Mouse (Mus musculus) forebrain, embryonic 14.5 days (tissue): ENCODE measurements at regions not wholly inside any gene's neighbourhood (a gene's known extent, or its start where the extent isn't known, plus 50 kb on each side); places are given as distances from the start of the nearest gene placed in this dataset.

Experiments
- ATAC-seq: fragments of 200-750 bp; cut with Nextera tagmentation; 2 replicates; pipeline ENCODE4 v1.8.0; 2017; ENCODE audit warnings: mild to moderate bottlenecking, moderate library complexity
- DNase-seq: peaks from one replicate; pipeline ENCODE4 v3.0.0-alpha.2; 2015; ENCODE audit warnings: low spot score
- H3K27ac ChIP-seq: fragments of 300-500 bp; sonication (generic); 2 replicates; pipeline ENCODE4 v1.5.1; 2014; ENCODE audit warnings: low read depth, mild to moderate bottlenecking, control low read depth, low read length, moderate library complexity
- H3K27me3 ChIP-seq: fragments of 300-500 bp; sonication (generic); replicated peaks from 2 replicates; pipeline ENCODE4 v1.6.1; 2014; ENCODE audit warnings: low read length, control low read depth, mixed read lengths; ENCODE audit not compliant: control insufficient read depth, insufficient read depth
- H3K36me3 ChIP-seq: fragments of 300-500 bp; sonication (generic); 2 replicates; pipeline ENCODE4 v1.6.1; 2014; ENCODE audit warnings: low read length, control low read depth; ENCODE audit not compliant: control insufficient read depth, insufficient read depth
- H3K4me1 ChIP-seq: fragments of 300-500 bp; sonication (generic); 2 replicates; pipeline ENCODE4 v1.6.1; 2014; ENCODE audit warnings: antibody characterized with exemption, low read length, control low read depth; ENCODE audit not compliant: control insufficient read depth, insufficient read depth
- H3K4me2 ChIP-seq: fragments of 300-500 bp; sonication (generic); 2 replicates; pipeline ENCODE4 v1.6.1; 2014; ENCODE audit warnings: mild to moderate bottlenecking, control low read depth, low read length
- H3K4me3 ChIP-seq: fragments of 300-500 bp; sonication (generic); 2 replicates; pipeline ENCODE4 v1.5.1; 2014; ENCODE audit warnings: low read depth, low read length, control low read depth
- H3K9ac ChIP-seq: fragments of 300-500 bp; sonication (generic); 2 replicates; pipeline ENCODE4 v1.6.1; 2014; ENCODE audit warnings: mild to moderate bottlenecking, low read length, control low read depth, moderate library complexity
- H3K9me3 ChIP-seq: fragments of 300-500 bp; sonication (generic); replicated peaks from 2 replicates; pipeline ENCODE4 v1.6.1; 2016; ENCODE audit warnings: low read length, control low read depth, mixed read lengths; ENCODE audit not compliant: control insufficient read depth
- WGBS: fragments of 180-500 bp; shearing (Covaris S2); extraction: QIAGEN DNeasy Blood & Tissue Kit; methylation state at CpG from one replicate; pipeline ENCODE4 v1.1.7; 2014; 5-methylcytosine and 5-hydroxymethylcytosine counted together

- H3K4me2 ChIP-seq = no peak overlapping the region
- H3K27ac ChIP-seq = no peak overlapping the region
- WGBS = 88% methylated on average over 1 of the region's 1 CpGs
- DNase-seq (no peak), ATAC-seq (no peak)
- H3K9me3 ChIP-seq = no peaks in the 10 kb centered on the region
- no peaks in the 10 kb centered on the region for H3K36me3 ChIP-seq
- H3K4me1 ChIP-seq = no peaks in the 10 kb centered on the region
- no peak overlapping the region for H3K9ac ChIP-seq
- H3K4me3 ChIP-seq = no peak overlapping the region
- no peaks in the 10 kb centered on the region for H3K27me3 ChIP-seq
Measured at GRCm38 (mm10) chr5:133198546-133198945, 655.4 kb upstream of the Auts2 start.

DNA sequence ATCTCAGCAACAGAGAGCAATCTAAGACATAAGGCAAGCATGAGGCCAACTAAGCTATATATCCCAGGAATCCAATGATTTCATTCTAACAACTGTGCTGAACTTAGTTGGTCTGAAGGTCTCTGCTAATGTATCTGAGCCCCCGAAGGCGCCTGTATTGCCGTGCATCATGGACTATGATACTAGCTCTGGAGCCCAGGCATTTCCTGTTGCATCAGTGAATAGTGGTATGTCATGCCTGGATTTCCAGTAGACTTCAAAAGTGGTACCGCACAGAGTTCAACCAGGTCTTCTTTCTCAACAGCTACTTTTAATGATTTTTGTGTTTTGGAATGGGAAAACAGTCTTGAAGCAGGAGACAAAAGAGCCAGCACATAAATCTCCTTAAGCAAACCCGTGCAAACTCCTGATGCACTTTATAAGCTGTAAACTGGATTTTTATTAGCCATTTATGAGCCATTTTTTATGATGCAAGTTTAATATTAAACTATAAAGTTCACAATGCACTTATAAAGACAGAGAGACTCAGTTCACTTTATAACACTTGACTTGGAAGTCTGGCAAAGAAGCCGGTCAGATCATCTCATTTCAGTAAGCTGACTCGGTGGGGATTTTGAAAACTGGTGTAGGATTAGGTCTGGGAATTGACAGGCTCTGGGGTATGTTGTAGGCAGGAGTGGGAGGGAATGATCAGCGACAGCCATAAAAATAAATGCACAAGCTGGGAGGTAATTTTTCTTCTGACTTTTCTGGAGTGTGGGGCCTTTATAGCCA is 646.8 kb upstream of the Auts2 start:
- no peak for ATAC-seq
- no peak overlapping the region for H3K27ac ChIP-seq
- H3K9me3 ChIP-seq = no peaks in the 10 kb centered on the region
- H3K4me1 ChIP-seq = no peaks in the 10 kb centered on the region
- no peak overlapping the region for H3K4me2 ChIP-seq
- DNase-seq = no peak
- H3K27me3 ChIP-seq = no peaks in the 10 kb centered on the region
- no peak overlapping the region for H3K9ac ChIP-seq
- H3K36me3 ChIP-seq = no peaks in the 10 kb centered on the region
- H3K4me3 ChIP-seq = no peak overlapping the region
- WGBS = 94% methylated on average over 8 of the region's 8 CpGs

DNA sequence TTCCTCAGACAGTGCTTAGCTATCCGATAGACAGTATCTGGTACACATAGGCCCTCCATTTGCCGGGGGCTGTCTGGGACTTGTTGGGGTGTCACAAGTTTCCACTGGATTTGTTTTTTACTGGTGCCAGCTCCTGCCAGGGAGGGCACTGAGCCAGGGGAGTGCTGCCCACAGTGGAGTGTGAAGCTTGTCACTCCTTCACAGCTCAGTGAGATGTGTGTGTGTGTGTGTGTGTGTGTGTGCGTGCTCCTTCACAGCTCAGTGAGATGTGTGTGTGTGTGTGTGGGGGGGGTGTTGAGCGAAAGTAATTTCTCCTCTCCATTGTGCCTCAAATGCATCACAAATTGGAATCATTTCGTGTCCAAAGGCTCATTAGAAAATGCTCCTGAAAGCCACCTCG is 632.5 kb upstream of the Auts2 start:
- no peak overlapping the region for H3K4me2 ChIP-seq
- peak; percentile 73 for DNase-seq
- peak; percentile 69 for ATAC-seq
- no peaks in the 10 kb centered on the region for H3K27me3 ChIP-seq
- H3K4me1 ChIP-seq = peaks cover 8% of the 10 kb centered on the region
- WGBS = 62% methylated on average over 6 of the region's 6 CpGs
- no peaks in the 10 kb centered on the region for H3K36me3 ChIP-seq
- no peak overlapping the region for H3K4me3 ChIP-seq
- H3K27ac ChIP-seq = no peak overlapping the region
- H3K9me3 ChIP-seq = no peaks in the 10 kb centered on the region
- no peak overlapping the region for H3K9ac ChIP-seq

- no peaks in the 10 kb centered on the region for H3K9me3 ChIP-seq
- ATAC-seq = peak; percentile 34; the same call in 1 of the 2 replicates
- H3K9ac ChIP-seq = no peak overlapping the region
- peaks cover 8% of the 10 kb centered on the region for H3K4me1 ChIP-seq
- no peak overlapping the region for H3K4me2 ChIP-seq
- no peaks in the 10 kb centered on the region for H3K36me3 ChIP-seq
- H3K4me3 ChIP-seq = no peak overlapping the region
- no peaks in the 10 kb centered on the region for H3K27me3 ChIP-seq
- peak; percentile 68 for DNase-seq
- H3K27ac ChIP-seq = no peak overlapping the region
- 39% methylated on average over 6 of the region's 6 CpGs for WGBS
Measured at GRCm38 (mm10) chr5:133173155-133173723, 630.1 kb upstream of the Auts2 start.

DNA sequence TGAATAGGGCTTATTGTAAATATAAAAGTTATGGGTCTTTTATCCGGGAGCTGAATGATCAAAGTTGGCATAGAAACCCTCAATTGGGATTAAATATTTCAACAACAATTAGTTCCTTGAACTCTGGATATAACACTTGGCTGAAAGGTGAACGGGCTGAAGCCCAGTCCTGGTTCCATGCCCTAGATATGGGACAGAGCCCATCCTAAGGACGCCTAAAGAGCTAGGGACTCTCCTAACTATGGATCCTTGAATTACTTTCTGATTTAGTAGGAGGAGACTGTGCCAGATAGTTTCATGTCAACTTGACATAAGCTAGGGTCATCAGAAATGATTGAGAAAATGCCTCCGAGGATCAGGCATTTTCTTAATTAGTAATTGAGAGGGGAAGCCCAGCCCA is 629.5 kb upstream of the Auts2 start:
- no peak overlapping the region for H3K4me3 ChIP-seq

DNA sequence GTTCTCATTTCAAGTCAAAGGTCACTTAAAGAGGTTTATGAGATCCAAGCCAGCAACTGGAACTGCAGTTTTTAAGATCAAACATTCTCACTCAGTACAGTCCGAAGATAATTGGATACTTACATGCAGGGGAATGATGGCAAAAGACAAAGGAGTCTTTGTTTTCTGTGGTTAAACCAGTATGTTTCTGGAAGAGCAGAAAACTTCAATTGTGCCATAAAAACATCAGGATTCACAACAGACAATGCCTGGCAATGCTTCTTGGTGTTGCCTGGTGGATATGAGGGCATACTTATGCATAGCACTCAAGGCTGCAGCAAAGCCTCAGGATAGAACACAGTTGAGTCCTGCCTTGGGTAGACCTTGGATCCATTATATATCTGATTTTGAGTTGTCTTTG is 628.1 kb upstream of the Auts2 start:
- H3K9me3 ChIP-seq = no peaks in the 10 kb centered on the region
- no peak overlapping the region for H3K9ac ChIP-seq
- 38% methylated on average over 1 of the region's 1 CpGs for WGBS
- no peaks in the 10 kb centered on the region for H3K27me3 ChIP-seq
- H3K27ac ChIP-seq = no peak overlapping the region
- no peak for DNase-seq
- no peak for ATAC-seq
- H3K4me1 ChIP-seq = peaks cover 10% of the 10 kb centered on the region
- H3K4me3 ChIP-seq = no peak overlapping the region
- no peaks in the 10 kb centered on the region for H3K36me3 ChIP-seq
- H3K4me2 ChIP-seq = no peak overlapping the region

More for the DNA sequence above, 629.5 kb upstream of the Auts2 start:
- Histone ChIP-seq H3K4me1 (peaks cover 8% of the 10 kb centered on the region), H3K27ac (no peak overlapping the region), H3K36me3 (no peaks in the 10 kb centered on the region), H3K4me2 (no peak overlapping the region), H3K9ac (no peak overlapping the region), H3K9me3 (no peaks in the 10 kb centered on the region), H3K27me3 (no peaks in the 10 kb centered on the region)
- 78% methylated on average over 4 of the region's 4 CpGs for WGBS
- ATAC-seq (no peak), DNase-seq (no peak)

GRCm38 (mm10) chr5:133167576-133167975 is 624.4 kb upstream of the Auts2 start:
- H3K27me3 ChIP-seq = no peaks in the 10 kb centered on the region
- 57% methylated on average over 2 of the region's 2 CpGs for WGBS
- no peak overlapping the region for H3K4me3 ChIP-seq
- H3K9me3 ChIP-seq = no peaks in the 10 kb centered on the region
- no peak for ATAC-seq
- H3K4me1 ChIP-seq = 0 out of 2 replicates have a peak, but pooled peaks cover 4% of the 10 kb centered on the region
- DNase-seq = no peak
- H3K27ac ChIP-seq = no peak overlapping the region
- no peak overlapping the region for H3K4me2 ChIP-seq
- no peaks in the 10 kb centered on the region for H3K36me3 ChIP-seq
- no peak overlapping the region for H3K9ac ChIP-seq

DNA sequence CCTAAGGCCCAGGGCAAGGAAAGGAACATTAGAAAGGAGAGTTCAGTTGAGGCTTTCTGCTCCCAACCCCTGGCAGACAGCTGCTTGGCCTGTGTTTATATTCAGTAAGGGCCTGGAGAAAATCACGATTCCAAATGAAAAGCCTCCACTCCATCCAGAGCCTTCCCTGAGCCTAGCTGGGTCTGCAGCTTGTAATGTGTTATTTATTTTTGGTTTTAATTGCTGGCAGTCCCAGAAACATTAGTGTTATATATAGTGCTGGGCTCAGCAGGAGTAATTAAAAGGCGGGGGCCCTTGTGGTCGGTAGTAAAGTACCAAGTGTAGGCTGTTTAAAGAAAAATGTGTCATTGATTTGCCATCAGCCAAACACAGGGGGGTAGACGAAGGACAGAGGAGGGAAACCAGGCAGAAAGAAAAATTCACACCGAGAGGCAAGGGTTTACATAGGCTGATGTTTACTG is 623.9 kb upstream of the Auts2 start:
- no peak overlapping the region for H3K4me3 ChIP-seq

More for the DNA sequence above, 623.9 kb upstream of the Auts2 start:
- H3K9ac ChIP-seq = no peak overlapping the region
- H3K27ac ChIP-seq = no peak overlapping the region
- 30% methylated on average over 5 of the region's 5 CpGs for WGBS
- DNase-seq (no peak), ATAC-seq (no peak)
- 0 out of 2 replicates have a peak, but pooled peaks cover 4% of the 10 kb centered on the region for H3K4me1 ChIP-seq
- H3K36me3 ChIP-seq = no peaks in the 10 kb centered on the region
- no peak overlapping the region for H3K4me2 ChIP-seq
- H3K9me3 ChIP-seq = no peaks in the 10 kb centered on the region
- no peaks in the 10 kb centered on the region for H3K27me3 ChIP-seq
